Mouse (Mus musculus): ENCODE results near the gene Crcp.

DNA sequence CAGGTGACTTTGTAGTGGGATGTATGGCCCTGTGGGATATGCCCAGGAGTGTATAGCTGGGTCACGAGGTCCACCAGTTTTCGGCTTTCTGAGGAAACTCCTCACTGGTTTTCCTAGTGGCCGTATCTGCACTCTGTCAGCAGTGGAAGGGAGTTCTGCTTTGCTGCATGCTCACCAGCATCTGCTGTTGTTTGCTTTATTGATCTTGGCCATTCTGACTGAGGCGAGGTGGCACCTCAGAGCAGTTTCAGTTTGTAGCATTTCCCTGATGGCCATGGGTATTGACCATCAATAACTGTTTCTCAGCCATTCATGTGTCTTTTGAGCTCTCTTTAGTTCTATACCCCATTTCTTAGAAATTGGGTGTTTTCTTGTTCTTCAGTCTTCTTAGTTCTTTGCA, 26.6 kb downstream of the Crcp start:
- TF ChIP-seq CTCF (IDR thresholded peaks at IDR 0.05) = no peak
- no peak for TF ChIP-seq POLR2A (IDR thresholded peaks at IDR 0.05; ENCODE audit: insufficient read depth, low read depth, low read length)

Measured in heart, adult 2 months (tissue).